Comparison of ENCODE assay signal across 18 mouse cellular contexts in genomic region chr2:127929939-127930715, GRCm38 (mm10).
DNase-seq lines count a peak whose midpoint lies in the region; TF ChIP-seq lines count a peak whose summit lies in the region.
"Had no signal": no experiment of that assay in that cellular context is flagged by ENCODE, and none has a peak within 500 bp of the region (broad histone marks: within the 10 kb centered on the region; RNA-seq: fewer than 3 reads in every experiment).

No protein-coding gene starts in this region.

- no peaks in the 10 kb centered on the region for H3K27me3 ChIP-seq in cerebellum, adult 2 months (ENCODE audit: control insufficient read depth, insufficient read depth, low read length)
- peaks cover 2% of the 10 kb centered on the region for H3K27me3 ChIP-seq in CH12.LX (replicated peaks)
- H3K27me3 ChIP-seq: forebrain, embryonic 13.5 days; hindbrain, embryonic 12.5 days; intestine, embryonic 15.5 days had no signal

- H3K27ac ChIP-seq in cerebellum, adult 2 months (ENCODE audit: insufficient read depth, low read length): no peak overlapping the region
- H3K27ac ChIP-seq in CH12.LX (ENCODE audit: insufficient read depth, low read depth): no peak overlapping the region
- H3K27ac ChIP-seq: forebrain, embryonic 10.5 days; forebrain, embryonic 13.5 days; gastrocnemius, adult 2 months; hindbrain, embryonic 12.5 days; intestine, embryonic 15.5 days had no signal

- dilution Hi-C loops in CH12.LX (cut with MboI; ENCODE audit: extremely low pct_ligation_motif_present, extremely low pct_unique_long_range_greater_than_20kb, low sequenced_read_pairs): no loop called here

- TF ChIP-seq EP300 in CH12.LX (IDR thresholded peaks at IDR 0.05; ENCODE audit: low read length): peak; percentile 70

- H3K79me2 ChIP-seq in CH12.LX (replicated peaks; ENCODE audit: control insufficient read depth, extremely low read depth, insufficient read depth, poor library complexity, severe bottlenecking): no peaks in the 10 kb centered on the region

- intact Hi-C loops in left cerebral cortex, postnatal 4 days (cut with DNase I): no loop called here

- no peak overlapping the region for H3K4me2 ChIP-seq in CH12.LX (ENCODE audit: insufficient read depth, low read depth, poor library complexity, severe bottlenecking)
- H3K4me2 ChIP-seq: forebrain, embryonic 13.5 days; heart, embryonic 11.5 days; hindbrain, embryonic 12.5 days; intestine, embryonic 15.5 days had no signal

- no peak for TF ChIP-seq RAD21 in CH12.LX (IDR thresholded peaks at IDR 0.05; ENCODE audit: low read depth, low read length)

- 46% methylated on average over 6 of the region's 6 CpGs for WGBS in cerebellum, adult 2 months

- H3K36me3 ChIP-seq in CH12.LX (replicated peaks in 1 of 2; ENCODE audit: control insufficient read depth in 1 of 2, insufficient read depth in 1 of 2, low read length in 1 of 2): no peaks in the 10 kb centered on the region
- H3K36me3 ChIP-seq: forebrain, embryonic 10.5 days; hindbrain, embryonic 12.5 days; intestine, embryonic 15.5 days had no signal

- H3K4me1 ChIP-seq in cerebellum, adult 2 months (ENCODE audit: control insufficient read depth, insufficient read depth, low read length): peaks cover 4% of the 10 kb centered on the region; the same call in 1 of the 2 replicates
- peaks cover 28 to 87% of the 10 kb centered on the region in 2 experiments for H3K4me1 ChIP-seq in CH12.LX (ENCODE audit: control insufficient read depth in 1 of 2, insufficient read depth in 2 of 2)

- no peak overlapping the region for H3K9ac ChIP-seq in CH12.LX (ENCODE audit: insufficient read depth, low read depth)
- H3K9ac ChIP-seq: forebrain, embryonic 13.5 days; hindbrain, embryonic 12.5 days; intestine, embryonic 15.5 days had no signal

- in situ Hi-C loops in CH12.LX (cut with MboI; ENCODE audit: low pct_ligation_motif_present, low pct_unique_long_range_greater_than_20kb, low sequenced_read_pairs): no loop called here

- peak; percentile 20 to 51 for DNase-seq in cerebellum, postnatal 14 days
- no peak for DNase-seq in cerebellum, adult 2 months
- peak; percentile 17 for DNase-seq in left cerebral cortex, postnatal 4 days
- DNase-seq in left cerebral cortex, adult 9 months (ENCODE audit: low spot score in 2 of 2): no peak
- no peak for DNase-seq in CH12.LX (ENCODE audit: extremely low read depth)
- DNase-seq in brain, embryonic 14.5 days (ENCODE audit: low read depth): peak; percentile 18
- DNase-seq: adrenal gland, postnatal 10 days; cerebellum, adult 18-20 months; cerebellum, adult 9-11 months; gastrocnemius, adult 2 months; gastrocnemius, postnatal 14 days; heart, adult 11 months; kidney, adult 11 months had no signal

- no peak for TF ChIP-seq CTCF in cerebellum, adult 2 months (IDR thresholded peaks at IDR 0.05; ENCODE audit: borderline replicate concordance, insufficient read depth, low read depth, low read length)
- no peak for TF ChIP-seq CTCF in CH12.LX (conservative IDR thresholded peaks at IDR 0.05 in 1 of 2, IDR thresholded peaks at IDR 0.05 in 1 of 2; ENCODE audit: low read depth in 2 of 2, low read length in 2 of 2)
- no peak for TF ChIP-seq CTCF in brain, embryonic 14.5 days (IDR thresholded peaks at IDR 0.05; ENCODE audit: borderline replicate concordance, extremely low read depth, insufficient read depth, insufficient read length)

- TF ChIP-seq POLR2A in cerebellum, adult 2 months (IDR thresholded peaks at IDR 0.05; ENCODE audit: borderline replicate concordance, insufficient read depth, low read length): no peak
- no peak for TF ChIP-seq POLR2A in CH12.LX (IDR thresholded peaks at IDR 0.05; ENCODE audit: low read depth, low read length)
- no peak for TF ChIP-seq POLR2A in brain, embryonic 14.5 days (IDR thresholded peaks at IDR 0.05; ENCODE audit: borderline replicate concordance, extremely low read depth, insufficient read depth, insufficient read length, poor library complexity, severe bottlenecking)

- H3K4me3 ChIP-seq in cerebellum, adult 2 months (replicated peaks; ENCODE audit: insufficient read depth, low read depth, low read length): no peak overlapping the region
- no peak overlapping the region for H3K4me3 ChIP-seq in CH12.LX (replicated peaks in 1 of 3; ENCODE audit: low read depth in 2 of 3, low read length in 2 of 3, poor library complexity in 1 of 3)
- H3K4me3 ChIP-seq: forebrain, embryonic 10.5 days; forebrain, embryonic 13.5 days; gastrocnemius, adult 2 months; hindbrain, embryonic 12.5 days; intestine, embryonic 15.5 days had no signal

- H3K9me3 ChIP-seq in CH12.LX (replicated peaks; ENCODE audit: low read length): peaks cover 2% of the 10 kb centered on the region
- H3K9me3 ChIP-seq: forebrain, embryonic 10.5 days; forebrain, embryonic 13.5 days; hindbrain, embryonic 12.5 days; intestine, embryonic 15.5 days had no signal

TF ChIP-seq in CH12.LX, 34 proteins besides CTCF, POLR2A, EP300 and RAD21:
- no peak for TF ChIP-seq E2F4 (IDR thresholded peaks at IDR 0.05; ENCODE audit: insufficient replicate concordance, low read depth, low read length)
- no peak for TF ChIP-seq NRF1 (IDR thresholded peaks at IDR 0.05; ENCODE audit: low read depth, low read length)
- TF ChIP-seq MAZ (IDR thresholded peaks at IDR 0.05; ENCODE audit: low read depth, low read length): 0 out of 2 replicates have a peak, but pooled peaks have one; percentile 55
- TF ChIP-seq IRF4 (IDR thresholded peaks at IDR 0.05; ENCODE audit: low read depth, low read length): peak; percentile 82
- peak; percentile 31; the same call in 1 of the 2 replicates for TF ChIP-seq ETS1 (conservative IDR thresholded peaks at IDR 0.05; ENCODE audit: low read depth, low read length)
- peak; percentile 90; the same call in 1 of the 2 replicates for TF ChIP-seq CHD1 (IDR thresholded peaks at IDR 0.05; ENCODE audit: low read depth, low read length)
- 0 out of 2 replicates have a peak, but pooled peaks have one; percentile 30 for TF ChIP-seq BHLHE40 (IDR thresholded peaks at IDR 0.05; ENCODE audit: low read depth, low read length)
- peak; percentile 46; the same call in 1 of the 2 replicates for TF ChIP-seq TCF12 (IDR thresholded peaks at IDR 0.05; ENCODE audit: low read depth, low read length)
- no peak for TF ChIP-seq ZNF384 (IDR thresholded peaks at IDR 0.05; ENCODE audit: low read depth, low read length)
- no peak for TF ChIP-seq MYC (IDR thresholded peaks at IDR 0.05; ENCODE audit: low read depth, low read length)
- TF ChIP-seq NELFE (IDR thresholded peaks at IDR 0.05; ENCODE audit: low read depth, low read length): no peak
- 0 out of 2 replicates have a peak, but pooled peaks have one; percentile 30 for TF ChIP-seq MEF2A (IDR thresholded peaks at IDR 0.05; ENCODE audit: borderline replicate concordance, low read depth, low read length)

Comparison
In these comparisons a context has a peak if more than half of its experiments do, and no peak if none do; other contexts are left out.
1. DNase-seq: peak in cerebellum, postnatal 14 days (2 of 2), left cerebral cortex, postnatal 4 days (single experiment) and brain, embryonic 14.5 days (single experiment); none in cerebellum, adult 2 months (0 of 2), left cerebral cortex, adult 9 months (0 of 2) and CH12.LX (single experiment).